Mouse (Mus musculus) B cell, adult (primary cell): ENCODE data around the gene Col1a1. TPM values are rescaled to one million over a fixed set of nuclear protein-coding genes. Genes with fewer than 3 reads are reported as not detected.

Source experiments
- total RNA-seq: library from RNA; stranded (reverse); gene quantifications from 4 replicates; pipeline ENCODE4 v1.2.4, GENCODE M21; 2023; ENCODE audit not compliant: inconsistent age

Col1a1 gene
- 0.22 to 0.48 TPM (median 0.34 TPM) in 4 replicates for total RNA-seq

DNA sequence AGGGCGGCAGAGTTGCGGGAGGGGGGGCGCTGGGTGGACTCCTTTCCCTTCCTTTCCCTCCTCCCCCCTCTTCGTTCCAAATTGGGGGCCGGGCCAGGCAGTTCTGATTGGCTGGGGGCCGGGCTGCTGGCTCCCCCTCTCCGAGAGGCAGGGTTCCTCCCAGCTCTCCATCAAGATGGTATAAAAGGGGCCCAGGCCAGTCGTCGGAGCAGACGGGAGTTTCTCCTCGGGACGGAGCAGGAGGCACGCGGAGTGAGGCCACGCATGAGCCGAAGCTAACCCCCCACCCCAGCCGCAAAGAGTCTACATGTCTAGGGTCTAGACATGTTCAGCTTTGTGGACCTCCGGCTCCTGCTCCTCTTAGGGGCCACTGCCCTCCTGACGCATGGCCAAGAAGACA is at the start of gene Col1a1:
Col1a1 (plus strand) TSS at position 180 of the 400 bp plus-strand sequence.

DNA sequence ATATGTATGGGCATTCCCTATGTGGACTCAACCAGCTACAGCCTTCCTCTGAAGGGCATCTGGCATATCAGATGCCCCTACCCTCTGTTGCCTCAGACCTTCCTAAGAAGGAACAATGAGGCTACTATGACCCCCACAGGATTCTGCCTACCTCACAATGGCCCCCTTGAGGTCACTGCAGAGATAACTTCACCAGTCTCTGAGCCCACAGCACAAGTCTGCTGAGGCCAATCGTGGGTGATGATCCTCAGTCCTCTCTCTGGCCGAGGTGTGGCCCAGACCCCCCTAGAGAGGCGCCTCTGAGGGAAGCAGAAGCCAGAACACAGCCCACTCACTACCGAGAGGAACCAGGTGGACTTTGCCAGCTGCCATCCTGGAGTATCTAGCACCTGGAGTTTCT is 31.4 kb downstream of the Col1a1 start, which contains the start of gene Hils1:
Hils1 (plus strand) TSS at position 175 of the 400 bp plus-strand sequence.

DNA sequence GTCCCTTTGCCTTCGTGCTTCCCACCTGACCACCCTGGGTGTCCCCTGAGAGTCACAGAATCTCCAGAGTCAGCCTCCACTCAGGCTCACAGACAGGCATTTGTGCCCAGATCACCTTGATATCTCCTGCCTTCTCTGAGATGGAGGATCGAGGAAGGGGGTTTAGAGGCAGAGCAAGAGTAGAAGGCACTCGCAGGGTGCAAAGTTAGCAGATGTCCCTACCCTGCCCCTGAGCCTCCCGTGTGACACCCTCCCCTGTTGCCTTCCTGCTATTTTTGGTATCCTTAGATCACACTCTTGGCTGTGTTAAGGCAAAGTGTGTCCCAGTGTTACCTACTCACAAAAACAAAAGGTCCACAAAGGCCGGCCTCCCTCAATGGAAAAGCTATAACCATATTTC is 40.2 kb downstream of the Col1a1 start, which contains the start of gene Sgca:
Sgca (minus strand) TSS at position 129 of the 400 bp plus-strand sequence.

DNA sequence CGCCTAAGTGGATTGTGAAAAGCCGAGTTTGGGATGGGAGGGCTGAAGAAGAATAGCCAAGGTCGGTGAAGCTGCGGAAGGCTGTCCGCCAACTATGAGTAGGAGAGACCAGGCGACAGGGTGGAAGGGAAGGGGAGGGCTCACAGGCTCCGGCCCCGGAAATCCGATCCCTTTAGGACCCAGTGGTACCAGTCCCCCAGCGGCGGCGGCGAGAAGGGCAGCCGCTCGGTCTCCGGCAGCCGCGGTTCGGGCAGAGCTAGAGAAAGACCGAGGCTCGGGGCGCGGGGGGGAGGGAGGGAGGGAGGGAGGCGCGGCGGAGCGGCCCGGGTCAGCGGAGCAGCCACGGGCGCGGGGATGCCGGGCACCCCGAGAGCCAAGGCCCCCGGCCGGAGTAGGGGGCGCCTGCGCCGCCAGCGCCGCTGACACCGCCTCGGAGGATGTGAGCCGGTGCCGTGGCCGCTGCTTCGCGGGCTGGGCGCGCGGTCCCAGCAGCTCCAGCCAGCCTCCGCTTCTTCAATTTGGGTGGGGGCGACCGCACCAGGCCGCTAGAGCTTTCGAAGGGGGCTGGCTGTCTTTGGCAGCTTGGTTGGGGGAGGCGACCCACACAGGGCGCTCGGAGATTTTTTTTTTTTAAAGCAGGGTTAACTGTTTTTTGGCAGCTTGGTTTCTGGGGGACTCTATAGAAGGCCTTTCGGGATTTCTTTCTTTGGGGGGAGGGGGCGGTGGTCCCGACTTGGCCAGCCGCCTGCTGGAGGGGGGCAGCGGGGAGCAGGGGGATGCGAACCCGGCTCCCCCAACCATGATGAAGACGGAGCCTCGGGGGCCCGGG is 54.9 kb downstream of the Col1a1 start, which contains the start of gene Ppp1r9b:
Ppp1r9b (plus strand) TSS at position 287 of the 829 bp plus-strand sequence.

Other genes starting within 250 kb of the Col1a1 start
- gene Gm11541, start 231.7 kb upstream of the Col1a1 start, total RNA-seq = not detected in 4 replicates
- gene Cdc34b, start 194.4 kb upstream of the Col1a1 start, total RNA-seq = 0.60 TPM in 1 of 4 replicates, not detected in the others
- gene Tmem92, start 153.5 kb upstream of the Col1a1 start, total RNA-seq = not detected in 4 replicates
- not detected in 4 replicates for gene Hils1, start 31.4 kb downstream of the Col1a1 start, total RNA-seq
- gene Sgca, start 40.1 kb downstream of the Col1a1 start, total RNA-seq = not detected in 4 replicates
- gene Ppp1r9b, start 54.8 kb downstream of the Col1a1 start, total RNA-seq = 68.2 to 75.8 TPM (median 72.0 TPM) in 4 replicates
- 0.21 to 0.96 TPM (median 0.24 TPM) in 3 of 4 replicates, not detected in the other for gene Samd14, start 73.7 kb downstream of the Col1a1 start, total RNA-seq
- gene Pdk2, start 105.1 kb downstream of the Col1a1 start, total RNA-seq = 8.9 to 13.2 TPM (median 11.7 TPM) in 4 replicates
- 0.39 to 2.0 TPM (median 0.66 TPM) in 4 replicates for gene Itga3, start 140.6 kb downstream of the Col1a1 start, total RNA-seq
- gene Dlx3, start 183.9 kb downstream of the Col1a1 start, total RNA-seq = not detected in 4 replicates
- not detected in 4 replicates for gene Dlx4, start 210.0 kb downstream of the Col1a1 start, total RNA-seq